Mouse (Mus musculus) lung, postnatal 0 days (tissue): Measurements from ENCODE around the gene Usp3.

Experiments
- CTCF ChIP-seq: IDR thresholded peaks from 2 replicates; pipeline ENCODE4 v1.5.1; 2016; ENCODE audit warnings: antibody characterized with exemption, mild to moderate bottlenecking
- EP300 ChIP-seq: IDR thresholded peaks from 2 replicates; pipeline ENCODE4 v1.6.1; 2016; ENCODE audit warnings: antibody characterized with exemption, mild to moderate bottlenecking, control low read depth

DNA sequence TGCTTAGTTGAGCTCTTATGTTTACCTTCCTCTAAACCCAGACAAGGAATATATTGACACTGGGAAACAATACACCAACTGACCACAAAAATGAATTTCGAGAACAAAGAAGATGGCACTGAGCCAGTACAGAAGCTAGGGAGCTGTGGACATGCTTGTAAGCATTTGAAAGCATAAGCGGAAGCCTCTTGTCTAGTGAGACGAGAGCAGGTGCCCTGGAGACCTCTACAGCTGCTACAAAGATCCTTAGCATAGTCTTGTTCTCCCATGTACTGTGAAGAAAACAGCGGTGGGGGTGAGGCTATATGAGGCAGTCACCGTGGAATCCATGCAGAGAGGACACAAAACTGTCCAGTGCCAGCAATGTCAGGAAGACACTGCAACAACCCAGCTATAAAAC is 74.0 kb downstream of the Usp3 start:
- no peak for TF ChIP-seq CTCF
- TF ChIP-seq EP300, result no peak
